Mouse (Mus musculus): ENCODE measurements around the gene Sfxn5.

Sfxn5 gene

GRCm38 (mm10) chr6:85189911-85190591 lies 143.2 kb downstream of the Sfxn5 start:
- no peak for DNase-seq (ENCODE audit: low read depth)

GRCm38 (mm10) chr6:85189361-85189760 lies 143.9 kb downstream of the Sfxn5 start:
- DNase-seq (ENCODE audit: low read depth) = no peak

GRCm38 (mm10) chr6:85188256-85189110 lies 144.7 kb downstream of the Sfxn5 start:
- no peak for DNase-seq (ENCODE audit: low read depth)

- DNase-seq (ENCODE audit: low read depth) = no peak
Observed at GRCm38 (mm10) chr6:85187340-85188211, 145.6 kb downstream of the Sfxn5 start, which contains the start of gene Emx1. Emx1 (plus strand) TSS chr6:85187438.

GRCm38 (mm10) chr6:85186744-85187059 lies 146.5 kb downstream of the Sfxn5 start:
- no peak for DNase-seq (ENCODE audit: low read depth)

- no peak for DNase-seq (ENCODE audit: low read depth)
Observed at GRCm38 (mm10) chr6:85186033-85186743, 147.0 kb downstream of the Sfxn5 start.

- no peak for DNase-seq (ENCODE audit: low read depth)
Observed at GRCm38 (mm10) chr6:85183951-85184350, 149.3 kb downstream of the Sfxn5 start.

GRCm38 (mm10) chr6:85180036-85180435 lies 153.2 kb downstream of the Sfxn5 start:
- DNase-seq (ENCODE audit: low read depth) = no peak

GRCm38 (mm10) chr6:85179569-85179968 lies 153.7 kb downstream of the Sfxn5 start:
- no peak for DNase-seq (ENCODE audit: low read depth)

GRCm38 (mm10) chr6:85165440-85165921 lies 167.7 kb downstream of the Sfxn5 start:
- DNase-seq (ENCODE audit: low read depth) = no peak

Data from induced T-regulatory cell, adult 2 months (primary cell).